Mouse (Mus musculus) liver, postnatal 0 days (tissue): ENCODE measurements around the gene P2ry14. TPM values are rescaled to one million over a fixed set of nuclear protein-coding genes. Genes with fewer than 3 reads are reported as not detected.

Experiments
- ATAC-seq: fragments of 200-750 bp; cut with Nextera tagmentation; 2 replicates; pipeline ENCODE4 v1.8.0; 2017; ENCODE audit warnings: mild to moderate bottlenecking, moderate library complexity
- DNase-seq: peaks from one replicate; pipeline ENCODE4 v3.0.0-alpha.2; 2016
- H3K27ac ChIP-seq: fragments of 300-500 bp; sonication (generic); 2 replicates; pipeline ENCODE4 v1.5.1; 2014; ENCODE audit warnings: antibody characterized with exemption, moderate library complexity, mild to moderate bottlenecking, low read depth
- H3K27me3 ChIP-seq: fragments of 300-500 bp; sonication (generic); 2 replicates; pipeline ENCODE4 v1.6.1; 2014; ENCODE audit warnings: low read length, control low read depth, mixed read lengths; ENCODE audit not compliant: insufficient read depth
- H3K36me3 ChIP-seq: fragments of 300-500 bp; sonication (generic); replicated peaks from 2 replicates; pipeline ENCODE4 v1.6.1; 2014; ENCODE audit warnings: mild to moderate bottlenecking, control low read depth, low read length, moderate library complexity, mixed read lengths; ENCODE audit not compliant: insufficient read depth
- H3K4me1 ChIP-seq: fragments of 300-500 bp; sonication (generic); 2 replicates; pipeline ENCODE4 v1.6.1; 2014; ENCODE audit warnings: antibody characterized with exemption, mild to moderate bottlenecking, control low read depth; ENCODE audit not compliant: insufficient read depth
- H3K4me2 ChIP-seq: fragments of 300-500 bp; sonication (generic); 2 replicates; pipeline ENCODE4 v1.6.1; 2014; ENCODE audit warnings: low read depth, mild to moderate bottlenecking, low read length, moderate library complexity, mixed read lengths
- H3K4me3 ChIP-seq: fragments of 300-500 bp; sonication (generic); 2 replicates; pipeline ENCODE4 v1.5.1; 2014; ENCODE audit warnings: low read depth, low read length
- H3K9ac ChIP-seq: fragments of 300-500 bp; sonication (generic); replicated peaks from 2 replicates; pipeline ENCODE4 v1.6.1; 2014; ENCODE audit warnings: mild to moderate bottlenecking, moderate library complexity
- H3K9me3 ChIP-seq: fragments of 300-500 bp; sonication (generic); 2 replicates; pipeline ENCODE4 v1.6.1; 2016; ENCODE audit warnings: mild to moderate bottlenecking, control low read depth, low read length, mixed read lengths
- CTCF ChIP-seq: sonication (generic); IDR thresholded peaks from 2 replicates; pipeline ENCODE4 v1.5.1; 2016; ENCODE audit warnings: antibody characterized with exemption, low read depth
- EP300 ChIP-seq: IDR thresholded peaks from 2 replicates; pipeline ENCODE4 v1.6.1; 2016; ENCODE audit warnings: antibody characterized with exemption, low read depth, mild to moderate bottlenecking
- WGBS: fragments of 180-500 bp; shearing (Covaris S2); extraction: QIAGEN DNeasy Blood & Tissue Kit; methylation state at CpG from one replicate; pipeline ENCODE4 v1.1.7; 2014; ENCODE audit not compliant: insufficient replicate concordance; 5-methylcytosine and 5-hydroxymethylcytosine counted together
- polyA plus RNA-seq: library from polyadenylated mRNA; unstranded; fragments of >200 nt; fragmentation: Nextera tagmentation; extraction: Ambion mirVana; gene quantifications from 2 replicates; pipeline ENCODE4 v1.2.1, GENCODE M21; 2015

P2ry14 gene
- polyA plus RNA-seq, 1 experiment from 2014 or later: 9.4 TPM

- ATAC-seq (no peak), DNase-seq (no peak)
- no peaks in the 10 kb centered on the region for H3K36me3 ChIP-seq
- no peak overlapping the region for H3K4me2 ChIP-seq
- no peak overlapping the region for H3K4me3 ChIP-seq
- TF ChIP-seq EP300 (no peak), CTCF (no peak)
- 69% methylated on average over 4 of the region's 4 CpGs for WGBS
- no peak overlapping the region for H3K27ac ChIP-seq
- no peaks in the 10 kb centered on the region for H3K9me3 ChIP-seq
- H3K27me3 ChIP-seq: no peaks in the 10 kb centered on the region
- H3K4me1 ChIP-seq: no peaks in the 10 kb centered on the region
- no peak overlapping the region for H3K9ac ChIP-seq
Observed at GRCm38 (mm10) chr3:59185662-59186061, 32.2 kb upstream of the P2ry14 start.

- DNase-seq (no peak), ATAC-seq (no peak)
- no peak overlapping the region for H3K4me3 ChIP-seq
- H3K27me3 ChIP-seq: no peaks in the 10 kb centered on the region
- no peaks in the 10 kb centered on the region for H3K9me3 ChIP-seq
- no peak overlapping the region for H3K9ac ChIP-seq
- no peak overlapping the region for H3K4me2 ChIP-seq
- no peaks in the 10 kb centered on the region for H3K36me3 ChIP-seq
- H3K4me1 ChIP-seq: peaks cover 2% of the 10 kb centered on the region; the same call in 1 of the 2 replicates
- TF ChIP-seq EP300 (no peak), CTCF (no peak)
- H3K27ac ChIP-seq: no peak overlapping the region
Observed at GRCm38 (mm10) chr3:59182129-59182528, 28.7 kb upstream of the P2ry14 start.

GRCm38 (mm10) chr3:59181134-59181533 lies 27.7 kb upstream of the P2ry14 start:
- no peak overlapping the region for H3K4me2 ChIP-seq

GRCm38 (mm10) chr3:59176871-59177270 lies 23.5 kb upstream of the P2ry14 start:
- peaks cover 7% of the 10 kb centered on the region; the same call in 1 of the 2 replicates for H3K4me1 ChIP-seq
- 63% methylated on average over 5 of the region's 5 CpGs for WGBS
- no peaks in the 10 kb centered on the region for H3K9me3 ChIP-seq
- H3K27me3 ChIP-seq: no peaks in the 10 kb centered on the region
- ATAC-seq: no peak
- no peak overlapping the region for H3K27ac ChIP-seq
- H3K9ac ChIP-seq: no peak overlapping the region
- no peak for DNase-seq
- H3K4me3 ChIP-seq: no peak overlapping the region
- H3K4me2 ChIP-seq: no peak overlapping the region
- TF ChIP-seq CTCF (no peak), EP300 (no peak)
- H3K36me3 ChIP-seq: no peaks in the 10 kb centered on the region

More at GRCm38 (mm10) chr3:59181134-59181533, 27.7 kb upstream of the P2ry14 start:
- 62% methylated on average over 5 of the region's 5 CpGs for WGBS
- no peaks in the 10 kb centered on the region for H3K9me3 ChIP-seq
- H3K9ac ChIP-seq: no peak overlapping the region
- no peaks in the 10 kb centered on the region for H3K27me3 ChIP-seq
- H3K27ac ChIP-seq: no peak overlapping the region
- DNase-seq (no peak), ATAC-seq (no peak)
- no peak overlapping the region for H3K4me3 ChIP-seq
- H3K36me3 ChIP-seq: no peaks in the 10 kb centered on the region
- TF ChIP-seq EP300 (no peak), CTCF (0 out of 2 replicates have a peak, but pooled peaks have one; percentile 12)
- peaks cover 7% of the 10 kb centered on the region; the same call in 1 of the 2 replicates for H3K4me1 ChIP-seq

GRCm38 (mm10) chr3:59175234-59175633 lies 21.8 kb upstream of the P2ry14 start:
- 29% methylated on average over 5 of the region's 5 CpGs for WGBS
- ATAC-seq (no peak), DNase-seq (peak; percentile 51)
- no peak overlapping the region for H3K9ac ChIP-seq
- H3K4me1 ChIP-seq: peaks cover 7% of the 10 kb centered on the region; the same call in 1 of the 2 replicates
- H3K36me3 ChIP-seq: no peaks in the 10 kb centered on the region
- H3K4me3 ChIP-seq: no peak overlapping the region
- TF ChIP-seq EP300 (no peak), CTCF (peak; percentile 91)
- no peaks in the 10 kb centered on the region for H3K9me3 ChIP-seq
- H3K27me3 ChIP-seq: no peaks in the 10 kb centered on the region
- H3K4me2 ChIP-seq: no peak overlapping the region
- no peak overlapping the region for H3K27ac ChIP-seq

- no peak overlapping the region for H3K27ac ChIP-seq
- H3K4me1 ChIP-seq: peaks cover 7% of the 10 kb centered on the region; the same call in 1 of the 2 replicates
- no peak overlapping the region for H3K9ac ChIP-seq
- no peak overlapping the region; the same call in 1 of the 2 replicates for H3K4me2 ChIP-seq
- 48% methylated on average over 6 of the region's 6 CpGs for WGBS
- no peak overlapping the region for H3K4me3 ChIP-seq
- TF ChIP-seq EP300: no peak
- peak; percentile 47 for TF ChIP-seq CTCF
- DNase-seq (no peak), ATAC-seq (no peak)
- no peaks in the 10 kb centered on the region for H3K36me3 ChIP-seq
- no peaks in the 10 kb centered on the region for H3K27me3 ChIP-seq
- no peaks in the 10 kb centered on the region for H3K9me3 ChIP-seq
Observed at GRCm38 (mm10) chr3:59174426-59175154, 21.2 kb upstream of the P2ry14 start.
